Comparison of ENCODE assay signal across 25 mouse cellular contexts in genomic region chr2:91351841-91352240, GRCm38 (mm10).
"Had no signal": no experiment of that assay in that cellular context is flagged by ENCODE, and none has a peak within 500 bp of the region (broad histone marks: within the 10 kb centered on the region; RNA-seq: fewer than 3 reads in every experiment).

No protein-coding gene starts in this region.

- H3K4me3 ChIP-seq: embryonic facial prominence, embryonic 10.5 days; embryonic facial prominence, embryonic 12.5 days; embryonic facial prominence, embryonic 13.5 days; embryonic facial prominence, embryonic 15.5 days; erythroblast, embryonic 14.5 days; forebrain, embryonic 10.5 days; forebrain, embryonic 12.5 days; forebrain, embryonic 13.5 days; forebrain, embryonic 15.5 days; gastrocnemius, adult 2 months; heart, adult 2 months had no signal

- H3K36me3 ChIP-seq: embryonic facial prominence, embryonic 10.5 days; embryonic facial prominence, embryonic 12.5 days; embryonic facial prominence, embryonic 13.5 days; embryonic facial prominence, embryonic 15.5 days; forebrain, embryonic 10.5 days; forebrain, embryonic 12.5 days; forebrain, embryonic 15.5 days had no signal

- H3K27me3 ChIP-seq: embryonic facial prominence, embryonic 12.5 days; embryonic facial prominence, embryonic 13.5 days; embryonic facial prominence, embryonic 15.5 days; forebrain, embryonic 12.5 days; forebrain, embryonic 13.5 days; forebrain, embryonic 15.5 days had no signal

- H3K4me2 ChIP-seq: embryonic facial prominence, embryonic 12.5 days; embryonic facial prominence, embryonic 13.5 days; embryonic facial prominence, embryonic 15.5 days; forebrain, embryonic 12.5 days; forebrain, embryonic 13.5 days; forebrain, embryonic 15.5 days had no signal

- DNase-seq: cerebellum, adult 8-10 months; cerebellum, adult 9-10 months; cerebellum, adult 9-11 months; cerebellum, postnatal 10 days; cerebellum, postnatal 14 days; cerebellum, postnatal 25 days; cerebellum, postnatal 36 days; embryo, embryonic 11 days; forebrain, postnatal 0 days; gastrocnemius, adult 2 months; gastrocnemius, postnatal 10 days; gastrocnemius, postnatal 14 days; gastrocnemius, postnatal 25 days; gastrocnemius, postnatal 36 days; heart, adult 18-20 months; heart, adult 2 months had no signal
